Mouse (Mus musculus): ENCODE data around the gene Ipp. TPM values are rescaled to one million over a fixed set of nuclear protein-coding genes. Genes with fewer than 3 reads are reported as not detected.
A peak's percentile ranks its signal among the peaks of the same experiment; 100 is the strongest.

Gene Ipp
- polyA plus RNA-seq, 1 experiment: 7.6 TPM

DNA sequence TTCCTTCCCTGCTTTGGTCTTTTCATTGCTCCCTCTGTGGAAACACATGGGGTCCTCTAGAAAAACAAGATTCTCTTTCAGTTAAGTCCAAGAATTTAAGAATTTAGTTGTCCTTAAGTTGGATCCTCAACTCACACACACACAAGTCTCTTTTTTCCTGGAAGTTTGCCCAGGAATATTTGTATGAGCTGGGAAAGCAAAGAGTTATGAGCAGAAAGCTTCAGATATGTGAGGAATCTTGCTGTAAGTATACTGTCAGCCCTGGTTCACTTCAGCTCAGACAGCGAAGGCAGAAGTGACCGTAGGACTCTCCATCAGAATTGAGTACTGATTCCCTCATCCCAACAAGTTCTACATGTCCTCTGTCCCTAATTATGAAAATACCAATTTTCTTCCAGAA is 15.5 kb upstream of the Ipp start:
- H3K4me1 ChIP-seq (ENCODE audit: control insufficient read depth, insufficient read depth, low read length): no peaks in the 10 kb centered on the region
- no peak overlapping the region for H3K27ac ChIP-seq (ENCODE audit: insufficient read depth, low read length)
- 90% methylated on average over 2 of the region's 2 CpGs for WGBS
- H3K27me3 ChIP-seq (ENCODE audit: control insufficient read depth, insufficient read depth, low read length): no peaks in the 10 kb centered on the region
- no peak for DNase-seq
- TF ChIP-seq POLR2A (IDR thresholded peaks at IDR 0.05; ENCODE audit: borderline replicate concordance, insufficient read depth, low read length): no peak
- TF ChIP-seq CTCF (IDR thresholded peaks at IDR 0.05; ENCODE audit: borderline replicate concordance, insufficient read depth, low read depth, low read length): no peak
- H3K4me3 ChIP-seq (replicated peaks; ENCODE audit: insufficient read depth, low read depth, low read length): no peak overlapping the region

DNA sequence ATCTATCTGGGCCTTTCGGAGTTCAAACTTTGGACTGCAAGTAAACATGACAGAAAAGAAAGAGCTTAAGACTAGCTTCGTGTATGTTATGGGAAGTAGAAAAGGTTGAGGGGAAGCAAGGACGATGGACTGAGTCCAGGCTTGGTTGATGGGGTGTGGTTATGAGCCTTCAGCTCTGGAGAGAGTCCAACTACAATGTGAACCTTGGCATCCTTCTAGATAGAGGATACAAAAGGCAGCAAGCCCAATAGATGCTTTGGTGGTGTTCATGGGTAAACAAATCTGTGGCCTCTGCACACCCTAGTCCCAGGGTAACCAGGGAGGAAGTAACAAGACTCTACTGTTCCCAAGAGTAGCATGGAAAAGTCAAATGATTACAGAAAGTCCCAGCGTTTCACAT is 14.9 kb upstream of the Ipp start:
- Histone ChIP-seq H3K27ac (ENCODE audit: insufficient read depth, low read length) (no peak overlapping the region), H3K27me3 (ENCODE audit: control insufficient read depth, insufficient read depth, low read length) (no peaks in the 10 kb centered on the region), H3K4me1 (ENCODE audit: control insufficient read depth, insufficient read depth, low read length) (no peaks in the 10 kb centered on the region), H3K4me3 (replicated peaks; ENCODE audit: insufficient read depth, low read depth, low read length) (no peak overlapping the region)
- DNase-seq: no peak
- 71% methylated on average over 4 of the region's 4 CpGs for WGBS
- TF ChIP-seq CTCF (IDR thresholded peaks at IDR 0.05; ENCODE audit: borderline replicate concordance, insufficient read depth, low read depth, low read length): no peak
- no peak for TF ChIP-seq POLR2A (IDR thresholded peaks at IDR 0.05; ENCODE audit: borderline replicate concordance, insufficient read depth, low read length)

DNA sequence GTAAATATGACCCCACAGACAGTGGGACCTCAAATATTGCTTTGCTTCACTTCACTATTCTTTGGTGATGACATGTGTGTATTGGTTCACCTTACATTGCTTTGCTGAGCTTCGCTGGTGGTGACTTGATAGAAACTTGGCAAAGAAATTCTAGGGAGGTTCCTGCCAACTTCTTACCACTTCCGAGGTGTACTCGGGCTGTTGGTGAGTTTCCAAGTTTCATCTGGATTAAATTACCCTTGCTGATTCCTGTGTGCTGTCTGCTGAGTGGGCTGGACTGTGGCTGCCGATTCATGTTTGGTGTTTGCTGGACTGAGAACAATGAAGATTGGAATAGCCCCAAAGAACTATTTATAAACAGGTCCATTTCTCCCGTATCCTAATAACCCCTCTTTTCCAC is 13.7 kb upstream of the Ipp start:
- DNase-seq: no peak
- H3K27ac ChIP-seq (ENCODE audit: insufficient read depth, low read length): no peak overlapping the region
- H3K4me3 ChIP-seq (replicated peaks; ENCODE audit: insufficient read depth, low read depth, low read length): no peak overlapping the region

DNA sequence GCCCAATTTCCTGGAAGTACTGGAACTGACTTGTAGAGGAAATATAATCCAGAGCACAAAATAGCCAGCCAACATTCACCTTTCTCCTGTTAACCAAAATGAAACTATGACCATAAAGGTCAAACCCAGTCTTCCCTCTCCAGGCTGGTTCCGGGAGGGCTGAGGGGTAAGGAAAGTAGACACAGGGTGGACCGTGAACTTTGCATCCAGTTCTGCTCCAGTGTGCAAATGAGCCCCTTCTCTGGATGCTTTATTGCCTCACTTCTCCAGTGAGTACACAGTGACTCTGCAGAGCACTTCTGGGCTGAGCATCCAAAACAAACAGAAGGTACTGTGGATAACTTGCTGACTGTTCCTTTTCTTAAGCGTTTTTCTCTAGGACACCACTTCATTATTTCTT is 7.4 kb upstream of the Ipp start:
- Histone ChIP-seq H3K4me3 (replicated peaks; ENCODE audit: insufficient read depth, low read depth, low read length) (no peak overlapping the region), H3K27ac (ENCODE audit: insufficient read depth, low read length) (no peak overlapping the region), H3K4me1 (ENCODE audit: control insufficient read depth, insufficient read depth, low read length) (no peaks in the 10 kb centered on the region), H3K27me3 (ENCODE audit: control insufficient read depth, insufficient read depth, low read length) (no peaks in the 10 kb centered on the region)
- WGBS: 79% methylated on average over 3 of the region's 3 CpGs
- no peak for DNase-seq
- TF ChIP-seq CTCF (IDR thresholded peaks at IDR 0.05; ENCODE audit: borderline replicate concordance, insufficient read depth, low read depth, low read length) (no peak), POLR2A (IDR thresholded peaks at IDR 0.05; ENCODE audit: borderline replicate concordance, insufficient read depth, low read length) (no peak)

More for the DNA sequence above, 13.7 kb upstream of the Ipp start:
- TF ChIP-seq POLR2A (IDR thresholded peaks at IDR 0.05; ENCODE audit: borderline replicate concordance, insufficient read depth, low read length) (no peak), CTCF (IDR thresholded peaks at IDR 0.05; ENCODE audit: borderline replicate concordance, insufficient read depth, low read depth, low read length) (no peak)
- Histone ChIP-seq H3K27me3 (ENCODE audit: control insufficient read depth, insufficient read depth, low read length) (no peaks in the 10 kb centered on the region), H3K4me1 (ENCODE audit: control insufficient read depth, insufficient read depth, low read length) (no peaks in the 10 kb centered on the region)
- 32% methylated on average over 5 of the region's 5 CpGs for WGBS

DNA sequence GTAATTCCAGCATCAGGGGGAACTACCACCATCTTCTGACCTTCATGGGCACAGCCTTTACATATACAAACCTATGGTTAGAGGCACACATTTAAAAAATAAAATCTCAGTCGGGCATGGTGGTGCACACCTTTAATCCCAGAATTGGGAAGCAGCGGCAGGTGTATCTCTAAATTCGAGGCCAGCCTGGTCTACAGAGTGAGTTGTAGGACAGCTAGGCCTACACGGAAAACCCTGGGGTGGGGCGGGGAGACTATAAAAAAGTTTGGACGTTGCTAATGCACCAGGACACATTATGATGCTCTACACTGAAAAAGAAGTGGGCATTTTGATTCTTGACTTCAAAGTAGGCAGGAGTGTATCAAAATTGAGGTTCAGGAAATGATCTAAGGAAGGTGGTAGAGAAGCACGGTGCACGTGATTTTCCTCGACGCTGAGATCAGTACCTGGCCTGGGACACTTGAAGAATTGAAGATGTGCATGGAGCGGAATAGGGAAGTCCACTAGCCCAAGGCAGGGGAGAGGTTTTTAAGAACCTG is 394 bp upstream of the Ipp start:
- Histone ChIP-seq H3K4me1 (ENCODE audit: control insufficient read depth, insufficient read depth, low read length) (no peaks in the 10 kb centered on the region), H3K27me3 (ENCODE audit: control insufficient read depth, insufficient read depth, low read length) (no peaks in the 10 kb centered on the region), H3K27ac (ENCODE audit: insufficient read depth, low read length) (peak overlapping the region; percentile 76), H3K4me3 (replicated peaks; ENCODE audit: insufficient read depth, low read depth, low read length) (peak overlapping the region; percentile 87)
- no peak for TF ChIP-seq POLR2A (IDR thresholded peaks at IDR 0.05; ENCODE audit: borderline replicate concordance, insufficient read depth, low read length)
- TF ChIP-seq CTCF (IDR thresholded peaks at IDR 0.05; ENCODE audit: borderline replicate concordance, insufficient read depth, low read depth, low read length): no peak
- no peak for DNase-seq
- WGBS: 24% methylated on average over 11 of the region's 11 CpGs

DNA sequence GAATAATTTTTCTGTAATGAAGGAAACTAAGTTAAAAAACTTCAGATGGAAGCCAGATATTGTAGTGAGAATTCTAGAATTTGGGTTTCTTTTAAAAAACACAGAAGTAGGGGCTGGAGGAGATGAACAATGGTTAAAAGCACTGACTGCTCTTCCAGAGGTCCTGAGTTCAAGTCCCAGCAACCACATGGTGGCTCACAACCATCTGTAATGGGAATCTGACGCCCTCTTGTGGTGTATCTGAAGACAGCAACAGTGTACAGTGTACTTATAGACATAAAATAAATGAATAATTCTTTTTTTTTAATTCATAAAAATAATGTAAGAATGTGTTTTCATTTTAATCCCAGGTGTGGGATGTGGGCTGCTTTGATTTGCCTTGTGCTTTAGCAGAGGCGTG is 23.8 kb downstream of the Ipp start:
- H3K27me3 ChIP-seq (ENCODE audit: control insufficient read depth, insufficient read depth, low read length): no peaks in the 10 kb centered on the region
- no peaks in the 10 kb centered on the region for H3K4me1 ChIP-seq (ENCODE audit: control insufficient read depth, insufficient read depth, low read length)
- TF ChIP-seq CTCF (IDR thresholded peaks at IDR 0.05; ENCODE audit: borderline replicate concordance, insufficient read depth, low read depth, low read length) (no peak), POLR2A (IDR thresholded peaks at IDR 0.05; ENCODE audit: borderline replicate concordance, insufficient read depth, low read length) (no peak)
- no peak for DNase-seq
- no peak overlapping the region for H3K27ac ChIP-seq (ENCODE audit: insufficient read depth, low read length)
- 69% methylated on average over 2 of the region's 2 CpGs for WGBS
- no peak overlapping the region for H3K4me3 ChIP-seq (replicated peaks; ENCODE audit: insufficient read depth, low read depth, low read length)

DNA sequence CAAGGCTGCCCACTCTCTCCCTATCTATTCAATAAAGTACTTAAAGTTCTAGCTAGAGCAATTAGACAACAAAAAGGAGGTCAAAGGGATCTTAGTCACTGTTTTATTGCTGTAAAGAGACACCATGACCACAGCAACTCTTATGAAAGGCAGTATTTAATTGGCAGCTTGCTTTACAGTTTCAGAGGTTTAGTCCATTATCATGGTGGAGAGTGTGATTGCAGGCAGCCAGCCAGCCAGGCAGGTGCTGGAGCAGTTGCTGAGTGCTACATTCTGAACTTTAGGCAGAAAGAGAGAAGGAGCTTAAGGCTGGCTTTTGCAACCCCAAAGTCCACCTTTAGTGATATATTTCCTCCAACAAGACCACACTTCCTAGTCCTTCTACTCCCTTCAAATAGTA is 29.0 kb downstream of the Ipp start:
- no peaks in the 10 kb centered on the region for H3K27me3 ChIP-seq (ENCODE audit: control insufficient read depth, insufficient read depth, low read length)
- H3K27ac ChIP-seq (ENCODE audit: insufficient read depth, low read length): no peak overlapping the region
- no peak overlapping the region for H3K4me3 ChIP-seq (replicated peaks; ENCODE audit: insufficient read depth, low read depth, low read length)
- DNase-seq: no peak
- TF ChIP-seq CTCF (IDR thresholded peaks at IDR 0.05; ENCODE audit: borderline replicate concordance, insufficient read depth, low read depth, low read length) (no peak), POLR2A (IDR thresholded peaks at IDR 0.05; ENCODE audit: borderline replicate concordance, insufficient read depth, low read length) (no peak)
- H3K4me1 ChIP-seq (ENCODE audit: control insufficient read depth, insufficient read depth, low read length): no peaks in the 10 kb centered on the region

DNA sequence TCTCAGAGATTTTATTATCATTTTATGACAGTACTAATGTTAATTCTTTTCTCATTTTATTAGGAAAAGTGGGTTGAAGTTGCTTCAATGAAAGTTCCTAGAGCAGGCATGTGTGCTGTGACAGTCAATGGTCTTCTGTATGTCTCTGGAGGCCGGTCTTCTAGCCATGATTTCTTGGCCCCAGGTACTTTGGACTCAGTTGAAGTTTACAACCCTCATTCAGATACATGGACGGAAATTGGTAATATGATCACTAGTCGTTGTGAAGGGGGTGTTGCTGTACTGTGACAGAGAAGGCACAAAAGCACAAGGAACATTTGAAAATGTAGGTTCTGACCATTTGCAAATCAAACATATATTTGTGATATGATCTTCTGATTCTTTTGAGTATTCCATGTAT is 30.4 kb downstream of the Ipp start:
- Histone ChIP-seq H3K27ac (ENCODE audit: insufficient read depth, low read length) (no peak overlapping the region), H3K4me1 (ENCODE audit: control insufficient read depth, insufficient read depth, low read length) (no peaks in the 10 kb centered on the region), H3K4me3 (replicated peaks; ENCODE audit: insufficient read depth, low read depth, low read length) (no peak overlapping the region), H3K27me3 (ENCODE audit: control insufficient read depth, insufficient read depth, low read length) (no peaks in the 10 kb centered on the region)
- DNase-seq: no peak
- whole genome bisulfite sequencing: 90% methylated on average over 3 of the region's 3 CpGs
- no peak for TF ChIP-seq CTCF (IDR thresholded peaks at IDR 0.05; ENCODE audit: borderline replicate concordance, insufficient read depth, low read depth, low read length)

Measured in cerebellum, adult 2 months (tissue).